Mouse (Mus musculus): ENCODE results near the gene Tcta.

DNA sequence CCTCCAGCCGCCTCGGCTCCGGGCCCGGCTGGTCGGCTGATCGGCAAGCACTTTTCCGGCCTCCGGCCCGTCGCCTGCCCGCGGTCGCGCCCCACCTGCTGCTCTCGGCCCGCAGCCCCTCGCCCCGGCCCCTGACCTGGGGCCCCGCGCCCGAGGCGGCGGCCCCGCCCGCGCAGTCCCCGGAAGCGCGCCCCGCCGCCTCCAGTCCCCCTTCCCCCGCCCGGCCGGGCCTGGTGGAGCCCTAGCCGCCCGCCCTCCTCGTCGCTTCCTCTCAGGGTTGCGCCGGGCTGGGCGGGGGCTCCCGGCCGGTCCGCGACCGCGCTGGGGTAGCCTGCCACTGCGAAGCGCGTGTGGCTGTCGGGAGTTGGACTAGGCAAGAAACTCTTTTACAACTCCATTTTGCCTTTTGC, 616 bp upstream of the Tcta start:
- TF ChIP-seq MYOD1 (IDR thresholded peaks at IDR 0.05; ENCODE audit: control insufficient read depth, insufficient read length, low read depth), result no peak
- TF ChIP-seq CTCF (IDR thresholded peaks at IDR 0.05; ENCODE audit: control insufficient read depth, insufficient read depth, insufficient read length), result no peak
- no peak for TF ChIP-seq CEBPB (IDR thresholded peaks at IDR 0.05; ENCODE audit: low read depth)
- TF ChIP-seq USF1 (IDR thresholded peaks at IDR 0.05; ENCODE audit: low read depth), result no peak
- no peak for TF ChIP-seq MAX (IDR thresholded peaks at IDR 0.05)
- TF ChIP-seq MYOG (IDR thresholded peaks at IDR 0.05; ENCODE audit: control insufficient read depth, extremely low read depth, insufficient read length), result no peak
